Mouse (Mus musculus) spleen, postnatal 10 days (tissue): ENCODE measurements around the gene Fbln2.
A peak's percentile ranks its signal among the peaks of the same experiment; 100 is the strongest.

Experiments used
- DNase-seq, 2 experiments: peaks; one replicate each; pipeline ENCODE4 v3.0.0; 2021 to 2022; ENCODE audit warnings: low spot score in 2 of 2

The Fbln2 gene

DNA sequence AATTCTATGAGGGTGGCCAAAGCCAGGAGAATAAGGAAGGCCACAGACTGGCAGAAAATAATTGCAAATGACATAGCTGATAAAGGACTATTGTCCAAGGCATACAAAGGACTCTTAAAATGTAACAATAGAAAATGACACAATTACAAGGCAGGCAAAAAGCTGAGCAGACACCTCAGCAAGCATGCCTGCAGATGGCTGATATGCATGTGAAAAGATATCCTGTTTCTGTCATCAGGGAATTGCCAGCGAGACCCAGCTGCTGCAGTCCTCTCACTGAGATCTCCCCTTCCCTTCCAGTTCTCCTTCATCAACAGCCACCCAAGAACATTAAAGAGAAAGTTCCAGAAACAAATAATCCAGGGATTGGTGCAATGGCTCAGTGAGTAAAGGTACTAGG lies 66.0 kb downstream of the Fbln2 start:
- no peak for DNase-seq

DNA sequence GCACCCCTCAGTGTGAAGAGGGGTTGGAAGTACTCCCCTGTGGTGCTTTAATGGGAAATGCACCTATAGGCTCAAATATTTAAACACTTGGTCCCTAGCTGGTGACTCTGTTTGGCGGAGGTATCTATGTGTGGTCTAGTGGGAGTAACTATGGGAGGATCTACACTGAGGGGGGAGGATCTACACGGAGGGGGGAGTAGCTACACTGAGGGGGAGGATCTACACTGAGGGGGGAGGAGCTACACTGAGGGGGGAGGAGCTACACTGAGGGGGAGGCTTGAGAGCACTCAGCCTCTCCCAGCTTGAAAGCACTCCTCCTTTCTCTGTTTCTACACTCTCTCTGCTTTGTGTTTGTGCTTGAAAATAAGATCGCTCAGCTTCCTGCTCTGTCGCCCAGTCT lies 67.2 kb downstream of the Fbln2 start:
- no peak for DNase-seq

DNA sequence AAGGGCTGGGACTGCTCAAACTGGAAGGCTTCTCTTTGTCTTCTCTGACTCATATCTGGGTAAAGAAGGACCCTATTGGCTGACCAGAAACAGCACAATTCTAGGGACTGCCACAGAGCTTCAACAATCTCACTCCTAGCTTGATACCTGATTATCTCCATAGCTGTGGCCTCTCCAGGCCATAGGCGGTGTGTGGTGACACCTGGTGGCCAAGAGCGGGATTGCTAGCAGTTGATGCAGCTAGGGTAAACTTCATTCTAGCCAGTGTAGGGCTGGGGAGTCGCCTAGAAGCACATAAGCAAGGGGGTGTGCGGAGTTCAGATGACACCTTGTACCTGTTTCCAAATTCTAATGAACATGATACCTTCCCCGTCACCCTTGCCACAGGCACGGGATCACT lies 69.0 kb downstream of the Fbln2 start:
- DNase-seq = peak; percentile 84 to 91

DNA sequence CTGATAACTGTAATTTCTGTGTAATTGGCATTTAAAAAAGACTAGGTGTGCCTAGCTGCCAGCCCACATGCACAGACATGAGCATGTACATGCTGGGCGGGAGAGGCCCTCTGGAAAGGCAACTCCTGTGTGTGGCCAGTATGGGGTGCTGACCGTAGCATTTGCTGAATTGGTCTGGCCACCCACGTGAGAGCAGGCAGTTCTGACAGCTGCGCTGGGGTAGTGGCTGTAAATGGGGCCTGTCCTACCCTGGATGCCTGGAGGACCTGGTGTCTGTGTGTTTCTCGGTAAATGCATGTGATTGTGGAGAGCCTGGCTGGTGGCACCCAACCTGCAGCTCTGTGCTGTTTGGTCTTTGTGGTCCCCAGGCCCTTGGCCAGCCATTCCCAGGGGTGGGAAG lies 69.5 kb downstream of the Fbln2 start:
- DNase-seq = no peak

DNA sequence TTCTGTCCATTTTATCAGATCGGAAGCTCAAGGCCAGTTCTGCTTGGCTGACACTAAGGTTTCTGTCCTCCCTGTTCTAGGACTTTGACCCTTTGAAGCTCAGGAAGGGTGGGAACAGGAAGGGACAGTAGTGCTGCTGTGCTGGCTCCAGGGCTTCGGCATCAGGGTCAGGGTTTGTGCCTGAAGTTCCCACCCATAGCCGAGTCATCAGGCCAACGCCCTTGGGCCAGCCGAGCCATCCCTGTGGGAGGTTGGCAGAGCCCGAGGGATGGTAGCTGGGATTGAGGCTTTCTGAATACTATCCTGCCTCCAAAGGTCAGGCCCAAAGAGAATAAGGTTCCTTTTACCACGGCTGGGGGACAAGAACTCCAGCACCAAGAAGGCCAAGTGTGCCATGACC lies 70.8 kb downstream of the Fbln2 start:
- no peak for DNase-seq

DNA sequence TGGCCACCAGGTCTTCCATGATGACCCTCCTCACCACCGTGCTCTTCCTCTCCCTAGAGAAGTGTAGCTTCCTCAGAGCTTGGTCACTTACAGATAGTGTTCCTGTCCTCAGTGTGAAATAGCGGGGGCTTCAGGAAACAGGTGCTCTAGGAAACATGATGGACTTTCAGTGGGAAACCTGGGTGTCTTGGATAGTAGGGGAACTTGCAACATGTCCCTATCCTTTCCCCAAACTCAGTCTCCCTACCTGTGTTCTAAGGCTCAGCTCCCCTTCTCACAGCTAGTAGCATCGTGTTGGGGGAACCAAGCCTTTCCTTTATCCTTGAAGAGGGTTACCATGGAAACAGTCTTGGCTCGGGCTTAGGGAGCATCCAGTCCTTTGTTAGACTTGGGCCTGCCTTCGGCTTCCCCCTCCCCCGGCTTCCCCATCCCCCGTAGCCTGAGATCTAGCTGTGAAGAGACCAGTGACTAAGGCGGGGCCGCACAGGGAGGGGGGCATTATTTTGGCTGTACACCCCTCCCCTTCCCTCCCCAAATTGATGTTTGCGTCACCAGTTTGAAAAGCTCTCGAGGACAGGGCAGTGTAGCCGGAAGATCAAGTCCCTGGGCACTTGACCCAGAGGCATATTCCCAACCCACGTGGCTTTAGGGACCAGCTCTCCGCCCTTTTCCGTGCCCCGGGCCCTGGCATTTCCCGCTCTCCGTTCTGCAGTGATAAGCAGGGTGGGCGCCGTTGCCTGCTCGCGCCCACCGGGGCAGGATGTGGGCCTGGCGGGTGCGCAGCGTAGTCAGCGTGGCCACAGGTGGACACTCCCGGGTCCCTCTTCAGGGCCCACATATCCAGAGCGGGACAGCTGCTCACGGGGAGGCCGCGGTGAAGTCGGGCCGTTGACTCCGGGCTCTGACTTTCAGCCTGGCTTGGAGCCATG lies 72.5 kb downstream of the Fbln2 start:
- DNase-seq = no peak

DNA sequence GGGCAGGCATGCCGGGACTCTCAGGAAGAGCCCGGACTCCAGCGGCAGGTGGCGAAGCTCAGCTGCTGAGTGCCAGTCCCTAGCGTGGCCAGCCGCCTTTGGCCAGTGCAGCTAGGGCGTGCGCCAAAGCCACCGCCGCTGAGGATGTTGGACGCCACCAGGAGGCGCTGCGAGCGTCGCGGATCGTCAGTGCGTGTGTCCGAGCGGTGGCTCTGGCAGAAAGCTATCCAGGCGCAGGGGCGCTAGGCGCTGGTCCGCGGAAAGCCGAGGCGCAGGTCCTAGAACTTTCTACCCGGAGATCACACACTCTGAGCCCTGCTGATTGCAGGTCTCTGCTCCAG lies 73.2 kb downstream of the Fbln2 start:
- peak; percentile 34 to 69 for DNase-seq

DNA sequence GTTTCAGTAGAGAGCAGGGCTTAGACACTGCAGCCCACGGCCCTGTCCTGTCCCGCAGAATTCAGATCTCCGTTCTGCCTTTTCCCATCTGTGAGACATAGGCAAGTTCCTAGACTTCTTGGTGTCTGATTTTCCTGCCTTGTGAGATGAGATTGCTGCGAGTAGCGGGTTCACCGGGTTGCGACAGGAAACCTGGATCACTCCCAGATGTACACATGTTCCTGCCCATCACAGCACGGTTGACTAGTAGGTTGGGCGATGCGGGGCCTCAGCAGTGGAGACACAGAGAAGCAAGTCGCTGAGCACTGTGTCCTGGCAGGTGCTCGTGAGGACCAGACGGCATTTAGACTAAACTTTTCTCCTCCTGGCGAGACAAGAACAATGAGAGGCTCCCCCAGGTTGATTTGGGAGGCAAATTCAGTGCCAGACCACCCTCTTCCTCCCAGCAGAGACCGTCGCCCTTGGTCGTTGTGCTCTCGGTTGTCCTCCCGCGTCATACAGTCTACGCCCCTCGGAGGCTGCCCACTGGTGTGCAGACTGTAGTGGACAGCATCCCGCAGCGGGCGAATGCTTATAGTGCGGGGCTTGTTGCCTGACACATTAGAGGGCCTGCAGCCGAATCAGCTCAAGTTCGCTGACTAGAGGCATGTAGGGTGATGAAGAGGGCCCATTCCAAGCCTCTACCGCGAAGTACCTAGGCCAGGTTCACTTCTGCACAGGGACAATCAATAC lies 73.7 kb downstream of the Fbln2 start:
- no peak for DNase-seq

DNA sequence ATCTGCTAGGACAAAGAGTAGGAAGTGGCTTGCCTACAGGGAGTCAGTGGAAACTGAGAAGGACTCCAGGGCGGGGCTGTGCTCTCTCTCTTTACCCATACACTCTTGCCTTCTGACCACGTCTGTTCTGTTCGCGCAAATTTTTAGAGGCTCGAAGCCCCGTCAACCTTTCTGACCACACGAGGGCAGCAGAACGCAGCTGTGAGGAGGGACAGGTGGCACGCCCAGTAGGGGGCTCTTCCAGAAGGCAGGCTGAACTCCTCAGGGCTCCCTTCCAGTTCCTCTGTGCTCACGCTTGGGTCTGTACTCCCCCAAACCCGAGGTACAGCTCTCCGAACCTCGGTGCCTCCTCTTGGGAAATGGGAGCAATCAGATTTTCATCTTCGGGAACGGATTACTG lies 74.4 kb downstream of the Fbln2 start:
- peak; percentile 20 to 79 for DNase-seq

DNA sequence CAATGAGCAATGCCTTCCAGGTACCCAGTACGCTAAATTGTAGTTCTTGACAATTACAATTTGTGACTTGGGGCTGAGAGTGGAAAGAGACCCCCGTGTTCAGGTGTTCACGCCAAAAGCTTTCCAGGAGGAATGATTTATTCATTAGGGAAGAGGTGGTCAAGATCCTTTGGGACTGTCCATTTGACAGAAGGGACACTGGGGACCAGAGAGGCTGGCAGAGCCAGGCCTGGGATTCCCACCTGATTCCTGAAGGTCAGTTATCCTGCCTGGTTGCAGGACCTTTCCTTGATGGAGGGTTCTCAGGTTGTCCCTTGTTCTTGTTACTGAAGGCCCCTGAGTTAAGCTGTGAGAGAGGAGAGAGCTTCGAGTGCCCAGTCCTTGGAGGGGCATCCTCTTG lies 74.9 kb downstream of the Fbln2 start:
- no peak for DNase-seq

DNA sequence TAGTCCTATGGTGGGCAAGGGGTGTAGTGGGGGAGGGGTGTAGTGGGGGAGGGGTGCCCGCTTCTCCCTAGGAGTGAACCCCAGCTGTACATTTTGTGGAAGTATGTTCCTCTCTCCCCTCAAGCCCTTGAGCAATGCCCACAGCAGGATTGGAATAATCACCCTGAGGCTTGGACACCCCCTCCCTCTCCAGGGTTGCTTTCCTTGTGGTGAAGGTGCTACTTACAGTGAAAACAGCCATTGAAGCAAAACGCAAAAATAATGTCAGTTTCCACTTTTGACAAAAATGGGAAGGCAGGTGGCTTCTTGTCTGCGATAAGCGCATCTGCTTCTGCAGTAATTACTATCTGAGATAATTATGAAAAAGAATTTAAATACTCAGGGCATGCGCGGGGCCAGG lies 75.4 kb downstream of the Fbln2 start:
- no peak for DNase-seq

DNA sequence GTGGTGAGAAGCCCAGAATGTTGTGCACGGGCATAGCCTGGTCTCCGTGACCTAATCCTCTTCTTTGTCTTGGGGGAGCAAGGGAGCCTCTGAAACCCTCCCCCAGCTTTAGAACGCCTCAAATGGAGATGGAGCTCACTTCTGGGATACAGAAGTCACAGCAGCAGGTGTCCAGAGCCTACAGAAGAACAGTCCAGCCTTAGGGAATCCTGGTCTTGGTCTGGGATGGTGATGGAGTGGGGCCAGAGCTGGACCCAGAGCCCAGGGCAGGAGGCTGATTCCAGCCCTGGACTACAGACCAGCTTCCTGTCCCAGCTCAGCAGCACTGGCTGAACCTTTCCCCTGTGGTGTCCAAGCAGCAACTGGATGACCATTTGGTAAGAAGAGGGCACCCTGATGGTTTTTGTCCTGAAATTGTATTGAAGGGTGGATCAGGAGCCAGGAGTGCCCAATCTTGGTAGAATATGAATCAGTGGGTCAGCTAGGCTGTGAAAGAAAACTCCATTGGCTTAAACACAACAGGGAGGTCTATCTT lies 76.1 kb downstream of the Fbln2 start:
- DNase-seq = no peak

DNA sequence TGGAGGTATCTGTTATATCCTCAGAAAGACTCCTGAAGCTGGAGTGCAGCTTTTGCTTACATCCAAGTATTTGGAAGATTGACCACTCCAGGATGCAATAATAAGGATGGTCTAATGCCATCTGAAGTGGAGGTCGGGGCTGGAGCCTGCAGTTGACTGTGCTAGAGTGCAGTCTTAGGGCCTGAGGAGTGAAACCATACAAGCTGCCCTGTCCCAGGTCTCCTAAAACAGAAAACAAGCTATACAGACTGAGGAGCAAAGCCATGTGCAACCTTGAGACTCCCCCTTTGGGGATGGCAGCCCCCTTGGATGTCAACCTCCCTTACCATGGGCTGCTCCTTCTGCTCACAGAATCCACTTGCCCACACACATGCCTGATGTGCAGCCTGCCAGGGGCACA lies 76.7 kb downstream of the Fbln2 start:
- no peak for DNase-seq

DNA sequence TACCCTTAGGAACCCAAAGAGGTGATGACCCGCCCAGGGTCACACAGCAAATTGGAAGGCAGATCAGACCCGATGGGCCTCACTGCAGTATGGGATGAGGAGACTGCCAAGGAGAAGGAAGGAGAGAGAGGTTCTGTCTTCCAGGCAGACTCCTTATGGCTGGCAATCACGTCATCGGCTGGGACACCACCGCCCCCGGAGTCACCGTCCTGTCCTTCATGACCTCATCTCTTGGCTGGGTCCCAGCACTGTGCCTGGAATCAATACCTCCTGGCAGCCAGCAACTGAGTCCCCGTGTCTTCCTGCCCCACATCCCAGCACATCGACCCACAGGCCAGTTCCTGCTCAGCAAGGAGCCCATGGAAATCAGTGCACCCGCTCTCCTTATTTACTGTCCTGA lies 78.7 kb downstream of the Fbln2 start:
- DNase-seq = no peak

DNA sequence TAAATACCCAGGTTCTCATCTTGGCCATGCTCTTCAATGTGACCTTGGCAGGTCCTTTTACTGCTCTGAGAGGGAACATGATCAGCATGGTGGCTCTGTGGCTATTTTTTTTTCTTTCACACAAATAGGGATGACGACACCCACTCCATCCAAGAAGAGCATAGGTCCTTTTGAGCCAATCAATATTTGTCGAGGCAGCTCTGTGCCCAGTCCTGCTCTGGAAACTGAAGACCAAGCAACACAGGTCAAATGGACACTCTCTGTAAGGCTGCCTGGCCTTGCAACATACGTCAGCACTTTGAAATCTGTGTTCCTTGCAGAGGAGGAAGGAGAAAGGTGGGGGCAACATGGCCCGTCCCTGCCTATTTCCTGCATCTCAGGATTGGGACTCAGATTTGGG lies 83.2 kb downstream of the Fbln2 start:
- no peak for DNase-seq

DNA sequence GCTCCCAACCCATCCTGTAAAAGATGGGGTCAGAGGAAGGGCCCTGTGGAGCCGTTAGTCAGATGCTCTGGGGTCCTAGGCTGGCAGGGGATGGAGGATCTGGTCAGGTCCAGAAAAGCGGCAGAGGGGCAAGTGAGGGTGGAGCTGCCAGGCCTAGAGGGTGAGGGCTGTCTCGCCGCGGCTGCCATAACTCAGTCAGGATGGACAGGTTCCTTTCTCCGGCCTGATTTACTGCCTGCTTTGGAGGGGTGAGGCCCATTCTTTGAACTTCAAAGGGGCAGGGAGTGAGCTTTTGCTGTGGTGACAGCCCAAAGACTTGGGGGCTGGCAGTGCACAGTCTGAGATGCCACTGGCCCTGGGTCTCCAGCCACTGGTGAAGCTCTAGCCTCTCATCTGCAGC lies 86.6 kb downstream of the Fbln2 start:
- DNase-seq = no peak

DNA sequence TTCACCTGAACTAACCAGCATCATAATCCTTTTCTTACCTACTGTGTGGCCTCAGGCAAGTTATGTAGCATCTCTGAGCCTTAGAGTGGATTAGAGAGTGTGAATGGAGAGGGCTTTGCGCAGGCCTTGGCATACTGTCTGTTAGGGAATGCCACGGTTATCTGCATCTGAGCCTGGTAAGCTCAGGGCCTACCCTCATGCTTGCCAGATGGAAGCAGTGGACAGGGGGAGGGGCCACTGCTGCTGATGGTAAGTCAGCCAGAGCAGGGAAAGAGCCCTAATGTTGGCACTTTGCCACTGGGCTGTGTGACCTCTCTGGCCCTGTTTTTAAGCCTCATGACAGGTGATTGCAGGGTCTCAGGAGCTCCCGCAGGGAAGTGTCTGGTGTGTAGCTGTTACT lies 87.8 kb downstream of the Fbln2 start:
- no peak for DNase-seq

DNA sequence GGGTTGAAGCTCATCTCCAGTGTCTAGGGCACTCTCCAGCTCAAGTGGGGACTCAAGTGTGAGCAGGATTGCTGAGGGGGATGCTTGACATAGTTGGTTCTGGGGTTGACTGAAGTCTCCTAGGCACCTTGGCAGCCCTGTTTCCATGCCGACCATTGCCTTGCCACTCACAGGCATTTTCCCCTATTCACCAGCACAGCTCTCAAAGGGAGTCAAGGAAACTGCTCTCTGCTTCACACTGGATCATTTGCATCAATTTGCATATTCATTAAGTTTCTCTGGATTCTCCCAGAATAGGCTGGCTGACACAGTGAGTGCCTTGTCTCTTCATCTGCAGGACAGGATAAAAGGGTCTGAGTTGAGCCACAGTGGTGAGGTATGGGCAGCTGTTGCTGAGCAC lies 89.6 kb downstream of the Fbln2 start:
- DNase-seq = no peak

DNA sequence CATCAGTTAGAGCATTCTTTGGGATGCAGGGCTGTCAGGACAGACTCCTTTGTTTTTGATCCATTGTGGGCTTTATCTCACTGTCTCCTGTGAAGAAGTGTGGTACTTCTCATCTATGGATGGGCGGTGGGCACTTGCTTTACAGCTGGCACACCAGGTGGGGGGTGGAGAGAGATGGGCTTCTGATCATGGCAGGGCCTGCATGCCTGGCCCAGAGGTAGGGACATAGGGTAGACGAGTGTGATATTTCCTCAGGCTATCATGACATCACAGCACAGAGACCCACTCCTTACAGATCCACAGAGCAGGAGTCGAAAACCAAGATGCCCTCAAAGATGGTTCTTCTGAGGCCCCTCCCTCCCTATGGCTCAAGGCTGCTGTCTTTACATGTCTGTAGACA lies 90.1 kb downstream of the Fbln2 start:
- no peak for DNase-seq

DNA sequence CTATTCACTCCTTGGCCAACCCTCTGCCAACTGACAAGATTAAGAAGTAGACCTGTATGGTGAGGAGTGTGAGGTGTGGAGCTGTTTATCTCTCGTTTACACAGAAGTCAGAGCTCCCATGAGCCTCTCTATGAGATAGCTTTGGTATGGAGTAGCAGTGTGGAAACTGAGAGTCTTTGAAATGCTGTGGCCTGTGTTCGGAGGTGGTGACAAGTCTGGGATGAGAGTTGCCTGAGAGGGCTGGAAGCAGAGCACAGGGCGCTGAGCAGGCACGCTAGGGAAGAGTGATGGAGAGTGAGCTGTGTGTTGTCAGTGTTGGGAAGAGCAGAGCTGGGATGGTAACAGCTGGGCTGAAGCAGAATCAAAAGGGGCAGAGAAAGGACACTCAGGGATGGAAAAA lies 91.9 kb downstream of the Fbln2 start:
- DNase-seq = no peak

DNA sequence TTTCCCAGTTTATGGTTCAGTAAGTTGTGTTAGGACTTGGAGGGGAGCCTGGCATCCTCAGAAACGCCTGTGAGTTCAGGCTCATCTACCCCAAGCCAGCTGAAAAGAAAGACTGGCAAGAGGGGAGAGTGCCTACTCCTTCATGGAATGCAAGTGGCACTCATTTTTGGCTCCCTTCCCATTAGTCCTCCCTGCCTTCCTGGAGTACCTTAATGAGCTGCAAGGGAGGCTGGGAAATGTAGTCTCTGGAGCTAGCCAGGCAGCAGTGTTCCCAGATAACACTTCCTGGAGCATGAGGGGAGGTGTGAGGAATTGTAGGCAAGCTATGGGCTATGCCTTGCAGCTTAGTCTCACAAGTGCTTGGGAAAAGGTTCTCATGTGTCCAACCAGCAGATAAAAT lies 95.7 kb downstream of the Fbln2 start:
- DNase-seq = no peak

DNA sequence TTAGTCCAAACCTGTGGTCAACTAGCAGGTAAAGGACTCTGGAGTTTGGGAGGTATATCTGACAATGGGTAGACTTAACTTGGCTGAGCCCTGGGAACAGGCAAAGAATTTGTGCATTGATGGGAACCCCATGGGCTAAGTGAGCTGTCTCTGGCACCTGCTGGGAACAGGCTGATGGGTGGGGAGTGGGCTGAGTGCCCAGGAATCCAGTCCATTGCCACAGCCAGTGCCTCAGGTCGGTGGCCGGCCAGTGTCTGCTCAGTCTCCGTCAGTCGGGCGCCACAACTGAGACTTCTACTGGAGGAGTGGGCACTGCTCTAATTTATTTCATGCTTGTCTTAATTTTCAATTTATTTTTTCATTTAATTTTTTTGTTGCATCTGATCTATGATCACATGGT lies 98.9 kb downstream of the Fbln2 start:
- DNase-seq = no peak

DNA sequence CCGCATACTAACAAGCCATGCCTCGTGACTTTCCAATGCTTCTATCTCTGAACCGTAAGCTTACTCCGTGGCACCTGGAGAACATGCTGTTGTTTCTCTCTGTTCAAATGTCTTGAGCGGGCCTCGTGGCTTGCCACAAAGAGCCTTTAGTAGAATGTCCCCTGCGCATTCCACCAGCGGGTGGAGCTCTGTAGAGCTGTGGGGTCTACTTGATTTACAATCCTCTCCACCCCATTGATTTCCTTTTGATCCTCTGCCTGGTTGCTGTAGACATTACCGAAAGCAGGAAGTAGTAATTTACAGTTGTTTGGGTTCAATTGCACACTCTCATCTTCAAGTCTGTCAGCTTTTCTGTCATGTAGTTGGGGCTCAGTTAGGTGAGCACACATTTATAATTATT lies 100.2 kb downstream of the Fbln2 start:
- no peak for DNase-seq
